Mouse (Mus musculus) lung, adult 2 months (tissue): ENCODE measurements around the gene Crocc.

Experiments used
- CTCF ChIP-seq: fragments of 200-500 bp; IDR thresholded peaks from 2 replicates; pipeline ENCODE4 v1.5.1; 2011; ENCODE audit warnings: mild to moderate bottlenecking, low read length, control low read depth; ENCODE audit not compliant: insufficient read depth
- POLR2A ChIP-seq: fragments of 200-500 bp; IDR thresholded peaks from 2 replicates; pipeline ENCODE4 v1.6.1; 2011; ENCODE audit warnings: low read depth, mild to moderate bottlenecking, control low read depth, low read length, borderline replicate concordance; ENCODE audit errors: extremely low read depth

GRCm38 (mm10) chr4:141088033-141088432 is 27.7 kb upstream of the Crocc start, which contains the start of gene Spata21:
- no peak for TF ChIP-seq CTCF
- TF ChIP-seq POLR2A, result no peak
